Mouse (Mus musculus) limb, embryonic 14.5 days (tissue): Measurements from ENCODE around the gene Gm8127. TPM values are rescaled to one million over a fixed set of nuclear protein-coding genes. Genes with fewer than 3 reads are reported as not detected.
"Not testable (repeated sequence)": the region's sequence is repeated elsewhere in the genome, so short reads cannot be mapped to it uniquely, and the experiment has no call there.

Experiments used
- ATAC-seq: fragments of 200-750 bp; cut with Nextera tagmentation; 2 replicates; pipeline ENCODE4 v1.8.0; 2017; ENCODE audit warnings: low read depth, moderate number of reproducible peaks, moderate TSS enrichment; ENCODE audit not compliant: low FRiP score
- DNase-seq: peaks from one replicate; pipeline ENCODE4 v3.0.0-alpha.2; 2015; ENCODE audit warnings: low spot score
- H3K27ac ChIP-seq: fragments of 300-500 bp; sonication (generic); replicated peaks from 2 replicates; pipeline ENCODE4 v1.5.1; 2014; ENCODE audit warnings: low read depth, mild to moderate bottlenecking, low read length, moderate library complexity, mixed read lengths
- H3K27me3 ChIP-seq: fragments of 300-500 bp; sonication (generic); 2 replicates; pipeline ENCODE4 v1.6.1; 2014; ENCODE audit warnings: low read length, mixed read lengths; ENCODE audit not compliant: control insufficient read depth, insufficient read depth
- H3K36me3 ChIP-seq: fragments of 300-500 bp; sonication (generic); 2 replicates; pipeline ENCODE4 v1.6.1; 2014; ENCODE audit warnings: mild to moderate bottlenecking, low read length, moderate library complexity, mixed read lengths; ENCODE audit not compliant: control insufficient read depth, insufficient read depth
- H3K4me1 ChIP-seq: fragments of 300-500 bp; sonication (generic); 2 replicates; pipeline ENCODE4 v1.6.1; 2014; ENCODE audit warnings: antibody characterized with exemption, low read length, mixed read lengths; ENCODE audit not compliant: control insufficient read depth, insufficient read depth
- H3K4me2 ChIP-seq: fragments of 300-500 bp; sonication (generic); replicated peaks from 2 replicates; pipeline ENCODE4 v1.6.1; 2014; ENCODE audit warnings: low read depth, mild to moderate bottlenecking, low read length, moderate library complexity; ENCODE audit not compliant: severe bottlenecking
- H3K4me3 ChIP-seq: fragments of 300-500 bp; sonication (generic); replicated peaks from 2 replicates; pipeline ENCODE4 v1.5.1; 2014; ENCODE audit warnings: low read length
- H3K9ac ChIP-seq: fragments of 300-500 bp; sonication (generic); 2 replicates; pipeline ENCODE4 v1.6.1; 2014; ENCODE audit warnings: mild to moderate bottlenecking, low read depth, low read length, moderate library complexity; ENCODE audit not compliant: severe bottlenecking
- H3K9me3 ChIP-seq: fragments of 300-500 bp; sonication (generic); 2 replicates; pipeline ENCODE4 v1.6.1; 2016; ENCODE audit warnings: low read length; ENCODE audit not compliant: control insufficient read depth
- WGBS: fragments of 180-500 bp; shearing (Covaris S2); extraction: QIAGEN DNeasy Blood & Tissue Kit; methylation state at CpG from one replicate; pipeline ENCODE4 v1.1.7; 2014; 5-methylcytosine and 5-hydroxymethylcytosine counted together
- polyA plus RNA-seq, 2 experiments: library from polyadenylated mRNA; depleted of rRNA in 1 of 2; stranded (reverse) in 1 of 2; unstranded in 1 of 2; fragments of >200 nt; fragmentation: Nextera tagmentation in 1 of 2; extraction: Ambion mirVana in 1 of 2; gene quantifications; 2 replicates each; pipeline versions ENCODE4 v1.2.1 to v1.2.3; 2012 to 2014

Gene Gm8127
- polyA plus RNA-seq (2012; rRNA removed) (not detected in 2 replicates), polyA plus RNA-seq (2014; fragmentation: Nextera tagmentation; extraction: Ambion mirVana) (not detected in 2 replicates)

DNA sequence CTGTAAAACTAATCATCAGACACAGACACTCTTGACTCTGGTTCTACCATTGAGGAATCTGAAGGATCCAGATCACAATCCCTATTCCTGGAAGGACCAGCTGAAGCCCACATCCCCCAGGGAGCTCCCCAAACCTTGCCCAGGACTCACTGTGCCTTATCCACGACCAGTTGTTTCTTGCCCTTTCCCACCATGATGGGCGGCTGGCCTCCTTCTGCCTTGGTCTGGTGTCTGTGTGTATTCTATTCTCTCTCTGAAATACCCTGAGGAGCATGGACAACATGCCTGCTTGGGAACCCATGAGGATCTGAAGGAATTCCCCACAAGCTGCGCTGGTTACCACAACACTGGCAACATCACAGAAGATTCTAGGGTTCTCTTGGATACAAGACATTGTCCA, at the start of gene Gm8127:
Gene Gm8127 (minus strand): TSS at position 330 of the 400 bp plus-strand sequence.
- H3K9ac ChIP-seq, H3K4me3 ChIP-seq, ATAC-seq, H3K9me3 ChIP-seq, H3K4me1 ChIP-seq, DNase-seq, H3K27me3 ChIP-seq, H3K4me2 ChIP-seq, H3K27ac ChIP-seq, H3K36me3 ChIP-seq: not testable (repeated sequence)
- 73% methylated on average over 3 of the region's 3 CpGs for WGBS

DNA sequence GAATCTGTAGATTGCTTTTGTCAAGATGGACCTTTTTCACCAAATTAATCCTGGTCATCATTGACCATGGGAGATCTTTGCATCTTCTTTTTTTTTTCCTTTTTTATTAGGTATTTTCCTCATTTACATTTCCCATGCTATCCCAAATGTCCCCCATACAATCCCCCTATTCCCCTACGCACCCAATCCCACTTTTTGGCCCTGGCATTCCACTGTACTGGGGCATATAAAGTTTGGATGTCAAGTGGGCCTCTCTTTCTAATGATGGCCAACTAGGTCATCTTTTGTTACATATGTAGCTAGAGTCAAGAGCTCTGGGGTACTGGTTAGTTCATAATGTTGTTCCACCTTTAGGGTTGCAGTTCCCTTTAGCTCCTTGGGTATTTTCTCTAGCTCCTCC, 44.0 kb upstream of the Gm8127 start:
- WGBS: 68% methylated on average over 1 of the region's 1 CpGs
- ATAC-seq, H3K27ac ChIP-seq, DNase-seq, H3K9ac ChIP-seq, H3K27me3 ChIP-seq, H3K36me3 ChIP-seq, H3K4me1 ChIP-seq, H3K4me3 ChIP-seq, H3K9me3 ChIP-seq, H3K4me2 ChIP-seq: not testable (repeated sequence)

DNA sequence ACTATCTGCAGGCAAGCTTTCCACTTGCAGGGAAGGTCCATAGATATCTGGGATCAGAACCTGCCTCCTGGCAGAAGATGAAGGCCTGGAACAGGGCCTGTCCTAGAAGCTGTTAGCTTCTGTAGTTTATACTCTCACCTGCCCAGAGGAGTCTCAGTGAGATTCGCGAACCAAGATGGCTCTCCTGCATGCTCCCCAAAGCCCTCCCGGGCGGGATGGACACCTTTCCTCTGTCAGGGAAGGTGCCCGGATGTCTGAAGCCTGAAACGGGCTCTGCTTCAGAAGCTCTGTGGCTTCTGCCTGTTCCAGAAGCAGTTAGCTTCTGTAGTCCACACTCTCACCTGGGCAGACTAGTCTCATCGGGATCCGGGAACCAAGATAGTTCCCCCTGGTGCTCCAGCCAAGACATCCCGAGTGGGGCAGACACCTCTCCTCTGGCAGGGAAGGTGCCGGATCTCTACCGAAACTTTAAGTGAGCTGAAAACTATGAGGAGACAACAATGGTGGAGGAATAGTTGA, 37.8 kb upstream of the Gm8127 start:
- not testable (repeated sequence) for H3K4me1 ChIP-seq, ATAC-seq, H3K4me3 ChIP-seq, H3K36me3 ChIP-seq, DNase-seq, H3K4me2 ChIP-seq, H3K9ac ChIP-seq, H3K9me3 ChIP-seq, H3K27ac ChIP-seq, H3K27me3 ChIP-seq
- WGBS: 91% methylated on average over 9 of the region's 11 CpGs

DNA sequence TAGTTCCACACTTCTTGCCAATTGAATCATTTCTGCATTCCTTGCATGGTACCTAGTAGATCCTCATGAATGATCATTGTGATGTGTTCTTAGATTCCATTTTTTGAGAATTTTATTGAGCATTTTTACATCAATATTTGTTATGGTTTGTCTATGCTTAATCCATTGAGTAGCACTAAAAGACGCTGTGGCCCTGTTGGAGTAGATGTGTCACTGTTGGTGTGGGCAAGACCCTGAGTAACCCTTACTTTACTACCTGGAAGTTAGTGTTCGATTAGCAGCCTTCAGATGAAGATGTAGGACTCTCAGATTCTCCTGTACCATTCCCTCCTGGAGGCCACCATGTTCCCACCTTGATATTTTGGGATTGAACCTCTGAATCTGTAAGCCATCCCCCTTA, 35.0 kb upstream of the Gm8127 start:
- not testable (repeated sequence) for H3K27ac ChIP-seq, H3K9me3 ChIP-seq, H3K4me3 ChIP-seq, H3K36me3 ChIP-seq, DNase-seq, ATAC-seq, H3K27me3 ChIP-seq, H3K4me1 ChIP-seq, H3K4me2 ChIP-seq, H3K9ac ChIP-seq
- 55% methylated on average over 2 of the region's 2 CpGs for WGBS

DNA sequence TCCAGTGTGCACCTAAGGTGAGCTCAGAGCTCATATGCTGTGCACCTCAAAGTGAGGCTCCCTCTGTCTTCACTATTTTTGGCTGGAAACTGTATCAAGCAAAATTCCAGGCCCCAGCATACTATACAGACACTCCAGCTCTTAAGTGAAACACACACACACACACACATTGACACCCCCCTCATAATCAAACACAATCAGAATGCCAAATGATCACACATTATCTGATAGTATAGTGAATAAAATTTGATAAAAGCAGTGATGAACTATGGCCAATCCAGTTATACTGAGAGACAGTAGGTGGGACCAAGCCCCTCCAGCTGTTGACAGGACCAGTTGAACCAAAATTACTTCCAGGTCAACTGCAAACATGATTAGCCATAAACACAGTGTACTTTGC, 25.9 kb upstream of the Gm8127 start:
- H3K27ac ChIP-seq, H3K36me3 ChIP-seq, H3K9ac ChIP-seq, H3K9me3 ChIP-seq, DNase-seq, ATAC-seq, H3K27me3 ChIP-seq, H3K4me3 ChIP-seq, H3K4me1 ChIP-seq, H3K4me2 ChIP-seq: not testable (repeated sequence)

DNA sequence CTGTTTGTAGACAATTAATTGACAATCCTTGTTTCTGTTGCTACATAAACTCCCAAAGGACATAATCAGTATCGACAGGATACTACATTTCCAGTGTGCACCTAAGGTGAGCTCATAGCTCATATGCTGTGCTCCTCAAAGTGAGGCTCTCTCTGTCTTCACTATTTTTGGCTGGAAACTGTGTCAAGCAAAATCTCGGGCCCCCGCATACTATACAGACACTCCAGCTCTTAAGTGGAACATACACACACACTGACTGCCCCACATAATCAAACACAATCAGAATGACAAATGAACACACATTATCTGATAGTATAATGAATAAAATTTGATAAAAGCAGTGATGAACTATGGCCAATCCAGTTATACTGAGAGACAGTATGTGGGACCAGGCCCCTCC, 15.0 kb downstream of the Gm8127 start:
- H3K27me3 ChIP-seq, H3K4me2 ChIP-seq, H3K4me3 ChIP-seq, H3K9me3 ChIP-seq, H3K4me1 ChIP-seq, H3K36me3 ChIP-seq, H3K27ac ChIP-seq, H3K9ac ChIP-seq, ATAC-seq, DNase-seq: not testable (repeated sequence)
- WGBS: 89% methylated on average over 3 of the region's 3 CpGs

DNA sequence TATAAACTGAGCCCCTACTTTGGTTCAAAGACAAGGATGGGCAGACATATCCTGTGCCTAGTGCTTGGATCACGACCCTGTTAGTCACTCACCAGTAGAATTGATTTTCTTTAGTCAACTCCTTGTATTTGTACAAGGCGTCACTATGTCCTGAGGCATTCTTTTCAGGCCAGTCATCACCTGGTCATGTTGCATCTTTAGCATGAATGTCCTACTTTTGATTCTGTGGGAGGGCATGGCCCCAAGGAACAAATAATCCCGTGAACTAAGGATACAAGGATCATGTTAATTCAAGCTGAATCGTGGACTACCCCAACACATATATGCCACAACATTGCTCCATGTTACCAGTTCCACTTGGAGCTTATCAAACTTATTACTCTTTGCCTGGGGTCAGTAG, 15.5 kb downstream of the Gm8127 start:
- H3K9ac ChIP-seq, H3K4me2 ChIP-seq, H3K27me3 ChIP-seq, H3K36me3 ChIP-seq, ATAC-seq, H3K4me1 ChIP-seq, DNase-seq, H3K27ac ChIP-seq, H3K9me3 ChIP-seq, H3K4me3 ChIP-seq: not testable (repeated sequence)
- WGBS: 54% methylated on average over 4 of the region's 4 CpGs

DNA sequence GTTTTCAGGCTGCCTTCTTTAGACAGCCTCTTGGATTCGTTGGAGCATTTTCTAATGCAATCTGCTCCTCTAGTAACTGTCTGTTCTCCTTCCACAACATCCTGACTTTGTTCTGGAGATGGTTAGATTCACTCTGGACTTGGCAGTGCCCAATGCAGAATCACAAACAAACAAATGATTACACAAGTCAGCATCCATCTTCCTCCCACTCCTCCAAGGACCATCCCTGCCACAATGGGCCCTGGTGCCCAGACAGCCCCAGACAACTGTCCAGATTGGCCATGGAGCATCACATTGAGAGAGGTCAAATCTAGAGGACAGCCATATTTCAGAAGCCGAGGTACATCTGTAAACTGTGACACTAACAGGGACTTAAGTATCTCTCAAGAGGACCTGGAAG, 16.2 kb downstream of the Gm8127 start:
- not testable (repeated sequence) for H3K9ac ChIP-seq, H3K4me3 ChIP-seq, H3K9me3 ChIP-seq, H3K4me2 ChIP-seq, H3K4me1 ChIP-seq, DNase-seq, ATAC-seq, H3K27ac ChIP-seq, H3K27me3 ChIP-seq, H3K36me3 ChIP-seq
- WGBS: 59% methylated on average over 2 of the region's 2 CpGs
